8 mouse cellular contexts compared by ENCODE assay signal in the genomic region with DNA sequence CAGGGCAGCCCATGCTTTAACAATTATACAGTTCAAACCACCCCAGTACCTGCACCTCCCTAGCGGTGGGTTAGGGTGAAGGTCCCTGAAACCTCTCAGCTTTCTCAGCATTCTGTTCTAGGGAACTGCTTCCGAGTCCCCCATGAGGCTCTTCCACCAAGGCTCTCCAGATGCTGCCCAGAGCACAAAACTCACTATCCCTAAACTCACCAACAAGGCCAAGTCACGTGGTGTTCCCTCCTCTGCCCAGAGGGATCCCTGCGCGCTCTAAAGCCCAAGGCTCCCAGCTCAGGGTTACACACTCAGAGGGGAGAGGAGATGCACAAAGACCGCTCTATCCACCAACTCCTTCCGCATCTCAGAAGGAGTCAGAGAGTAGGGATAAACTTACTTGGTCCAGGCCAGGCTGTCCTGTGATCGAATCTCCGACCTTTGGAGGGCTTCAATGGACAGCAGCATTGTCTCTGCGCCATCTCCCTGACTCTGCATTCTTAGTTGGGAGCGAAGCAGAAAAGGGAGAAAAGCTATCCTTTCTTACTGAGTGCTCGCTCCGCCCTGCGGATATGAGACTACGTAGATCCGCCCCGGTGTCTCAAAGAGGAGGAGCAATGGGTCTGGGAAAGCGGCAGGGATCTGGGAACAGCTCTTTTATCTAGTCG.
DNase-seq lines count a peak whose midpoint lies in the region; ATAC-seq lines count a peak whose summit lies in the region.

No protein-coding gene starts in this region.

- no peaks in the 10 kb centered on the region for H3K9me3 ChIP-seq in hindbrain, embryonic 13.5 days

- WGBS in hindbrain, embryonic 13.5 days, result 10% methylated on average over 19 of the region's 19 CpGs

- H3K4me3 ChIP-seq in hindbrain, embryonic 13.5 days, result peak overlapping the region; percentile 51

- peak overlapping the region; percentile 74 for H3K9ac ChIP-seq in hindbrain, embryonic 13.5 days

- peak overlapping the region; percentile 94 for H3K27ac ChIP-seq in hindbrain, embryonic 13.5 days

- H3K4me1 ChIP-seq in hindbrain, embryonic 13.5 days (replicated peaks), result peaks cover 11% of the 10 kb centered on the region

- H3K36me3 ChIP-seq in hindbrain, embryonic 13.5 days, result no peaks in the 10 kb centered on the region

- DNase-seq in ZHBTc4 (ENCODE audit: low read depth, low spot score), result peak; percentile 85
- peak; percentile 60 to 67 for DNase-seq in cerebellum, postnatal 25 days
- peak; percentile 34 to 52 for DNase-seq in frontal cortex, postnatal 14 days (ENCODE audit: low spot score in 2 of 2)
- DNase-seq in layer of hippocampus, postnatal 25 days (ENCODE audit: extremely low spot score in 1 of 2, low spot score in 1 of 2), result peak; percentile 19 to 39
- peak; percentile 76 for DNase-seq in lung, postnatal 10 days
- DNase-seq in retina, adult 2 months (ENCODE audit: low read depth, low spot score), result peak; percentile 26
- peak; percentile 4 to 49 for DNase-seq in urinary bladder, postnatal 36 days (ENCODE audit: low spot score in 2 of 2)

- H3K4me2 ChIP-seq in hindbrain, embryonic 13.5 days, result peak overlapping the region; percentile 62

- ATAC-seq in hindbrain, embryonic 13.5 days (ENCODE audit: low FRiP score), result peak; percentile 98

- H3K27me3 ChIP-seq in hindbrain, embryonic 13.5 days, result no peaks in the 10 kb centered on the region

Comparison
In these comparisons a context has a peak if more than half of its experiments do, and no peak if none do; other contexts are left out.
1. Peak in every context shown above with its lines: DNase-seq, ATAC-seq, H3K4me3 ChIP-seq and H3K27ac ChIP-seq.
2. DNase-seq: peak in every context shown above with its lines; median percentile 85 in ZHBTc4; 76 in lung, postnatal 10 days; 64 in cerebellum, postnatal 25 days; 43 in frontal cortex, postnatal 14 days; 29 in layer of hippocampus, postnatal 25 days; 26 in urinary bladder, postnatal 36 days; 26 in retina, adult 2 months.